41 mouse cellular contexts compared by ENCODE assay signal in genomic region chr11:53609672-53610071, GRCm38 (mm10). TPM values are rescaled to one million over a fixed set of nuclear protein-coding genes. Genes with fewer than 3 reads are reported as not detected.
DNase-seq lines count a peak whose midpoint lies in the region; ATAC-seq and TF ChIP-seq lines count a peak whose summit lies in the region.
"Had no signal": no experiment of that assay in that cellular context is flagged by ENCODE, and none has a peak within 500 bp of the region (broad histone marks: within the 10 kb centered on the region; RNA-seq: fewer than 3 reads in every experiment).

No protein-coding gene starts in this region.

- intact Hi-C loops in gastrocnemius, postnatal 14 days (cut with DNase I; ENCODE audit: low total_unique reads), result no loop called here

- no peak overlapping the region for H3K4me3 ChIP-seq in liver, embryonic 14.5 days (ENCODE audit: insufficient read depth in 1 of 2, low read depth in 2 of 2, low read length in 2 of 2)
- H3K4me3 ChIP-seq in liver, embryonic 12.5 days, result no peak overlapping the region
- H3K4me3 ChIP-seq: embryonic facial prominence, embryonic 12.5 days; forebrain, embryonic 10.5 days; forebrain, embryonic 15.5 days; heart, adult 2 months; heart, embryonic 13.5 days; limb, embryonic 10.5 days; limb, embryonic 15.5 days; midbrain, embryonic 10.5 days; midbrain, embryonic 15.5 days had no signal

- ATAC-seq in liver, embryonic 14.5 days (ENCODE audit: insufficient read depth), result peak; percentile 16; the same call in 1 of the 2 replicates
- ATAC-seq in liver, embryonic 12.5 days, result no peak
- peak; percentile 36 for ATAC-seq in common myeloid progenitor, adult 5-6 weeks (replicated peaks; ENCODE audit: low read depth, poor library complexity, severe bottlenecking)
- peak; percentile 20; the same call in 1 of the 2 replicates for ATAC-seq in megakaryocyte progenitor cell, adult 5-6 weeks (replicated peaks; ENCODE audit: poor library complexity)
- ATAC-seq: forebrain, embryonic 15.5 days; hindbrain, embryonic 16.5 days; intestine, embryonic 16.5 days; midbrain, embryonic 15.5 days had no signal

- DNase-seq in liver, embryonic 14.5 days (ENCODE audit: low read depth in 3 of 3, low spot score in 3 of 3), result no peak
- DNase-seq in gastrocnemius, postnatal 14 days, result no peak
- no peak for DNase-seq in cerebellum, adult 9-11 months
- no peak for DNase-seq in testis, postnatal 14 days (ENCODE audit: low spot score)
- DNase-seq: adrenal gland, postnatal 14 days; cerebellum, adult 11 months; cerebellum, postnatal 14 days; embryo, embryonic 11 days; heart, adult 2 months; heart, postnatal 10 days; kidney, adult 9 months; kidney, postnatal 10 days; liver, postnatal 0 days; lung, postnatal 4 days; right cerebral cortex, adult 18-20 months; spleen, adult 18-20 months; thymus, postnatal 4 days had no signal

- H3K4me2 ChIP-seq in liver, embryonic 14.5 days (ENCODE audit: low read depth), result no peak overlapping the region
- no peak overlapping the region for H3K4me2 ChIP-seq in liver, embryonic 12.5 days
- H3K4me2 ChIP-seq: embryonic facial prominence, embryonic 12.5 days; forebrain, embryonic 15.5 days; heart, embryonic 13.5 days; limb, embryonic 15.5 days; midbrain, embryonic 15.5 days had no signal

- H3K9me3 ChIP-seq in liver, embryonic 14.5 days (ENCODE audit: control insufficient read depth, low read length), result no peaks in the 10 kb centered on the region
- 0 out of 2 replicates have a peak, but pooled peaks cover 5% of the 10 kb centered on the region for H3K9me3 ChIP-seq in liver, embryonic 12.5 days (replicated peaks)
- H3K9me3 ChIP-seq: embryonic facial prominence, embryonic 12.5 days; forebrain, embryonic 10.5 days; forebrain, embryonic 15.5 days; heart, embryonic 13.5 days; limb, embryonic 10.5 days; limb, embryonic 15.5 days; midbrain, embryonic 10.5 days; midbrain, embryonic 15.5 days had no signal

- TF ChIP-seq EP300 in liver, embryonic 14.5 days (IDR thresholded peaks at IDR 0.05; ENCODE audit: low read depth), result no peak

- no peaks in the 10 kb centered on the region for H3K27me3 ChIP-seq in liver, embryonic 14.5 days (ENCODE audit: control insufficient read depth, insufficient read depth, low read length)
- no peaks in the 10 kb centered on the region for H3K27me3 ChIP-seq in liver, embryonic 12.5 days (replicated peaks)
- H3K27me3 ChIP-seq: embryonic facial prominence, embryonic 12.5 days; forebrain, embryonic 15.5 days; heart, embryonic 13.5 days; limb, embryonic 15.5 days; midbrain, embryonic 15.5 days had no signal

- H3K4me1 ChIP-seq in liver, embryonic 14.5 days (replicated peaks; ENCODE audit: control insufficient read depth in 2 of 2, insufficient read depth in 2 of 2, low read length in 1 of 2), result peaks cover 8 to 34% of the 10 kb centered on the region in 2 experiments
- peaks cover 49% of the 10 kb centered on the region for H3K4me1 ChIP-seq in liver, embryonic 12.5 days
- H3K4me1 ChIP-seq: limb, embryonic 15.5 days had no signal

- no peaks in the 10 kb centered on the region for H3K36me3 ChIP-seq in liver, embryonic 14.5 days (replicated peaks; ENCODE audit: control insufficient read depth, insufficient read depth, low read depth)
- peaks cover 4% of the 10 kb centered on the region; the same call in 1 of the 2 replicates for H3K36me3 ChIP-seq in liver, embryonic 12.5 days
- H3K36me3 ChIP-seq: embryonic facial prominence, embryonic 12.5 days; forebrain, embryonic 15.5 days; heart, embryonic 13.5 days; limb, embryonic 10.5 days; limb, embryonic 15.5 days; midbrain, embryonic 10.5 days; midbrain, embryonic 15.5 days had no signal

- WGBS in liver, embryonic 14.5 days (ENCODE audit: insufficient replicate concordance), result 32% methylated on average over 3 of the region's 3 CpGs
- 44% methylated on average over 3 of the region's 3 CpGs for WGBS in liver, embryonic 12.5 days (ENCODE audit: insufficient replicate concordance)

- TF ChIP-seq CTCF in liver, embryonic 14.5 days (IDR thresholded peaks at IDR 0.05; ENCODE audit: low read depth), result no peak

- H3K27ac ChIP-seq in liver, embryonic 14.5 days, result no peak overlapping the region
- H3K27ac ChIP-seq in liver, embryonic 12.5 days, result no peak overlapping the region
- H3K27ac ChIP-seq: embryonic facial prominence, embryonic 12.5 days; forebrain, embryonic 10.5 days; forebrain, embryonic 15.5 days; heart, adult 2 months; heart, embryonic 13.5 days; limb, embryonic 10.5 days; limb, embryonic 15.5 days; midbrain, embryonic 10.5 days; midbrain, embryonic 15.5 days; stomach, postnatal 0 days had no signal

- no peak overlapping the region for H3K9ac ChIP-seq in liver, embryonic 14.5 days (replicated peaks)
- no peak overlapping the region for H3K9ac ChIP-seq in liver, embryonic 12.5 days
- H3K9ac ChIP-seq: embryonic facial prominence, embryonic 12.5 days; forebrain, embryonic 15.5 days; heart, embryonic 13.5 days; limb, embryonic 15.5 days; liver, postnatal 0 days; midbrain, embryonic 15.5 days had no signal

RNA-seq across cellular contexts. Expression of gene Il4, which starts 8.8 kb away (rescaled TPM):
- 0.26 and 0.27 TPM in 2 replicates for polyA plus RNA-seq in liver, embryonic 14.5 days (2012; rRNA removed)
- polyA plus RNA-seq in liver, embryonic 14.5 days (2014; fragmentation: Nextera tagmentation; extraction: Ambion mirVana), result 0.61 and 0.73 TPM in 2 replicates
- 0.81 TPM in 2 replicates for polyA plus RNA-seq in liver, embryonic 12.5 days (2016; fragmentation: Nextera tagmentation; extraction: Ambion mirVana)
- total RNA-seq in common myeloid progenitor, adult 5-6 weeks (2017), result 0.73 TPM in 1 of 2 replicates, not detected in the other
- not detected in 2 replicates for total RNA-seq in megakaryocyte progenitor cell, adult 5-6 weeks (2015)
- total RNA-seq in megakaryocyte progenitor cell, adult 5-6 weeks (2017), result not detected in 2 replicates
- not detected for total RNA-seq in gastrocnemius, postnatal 14 days (2021)
- total RNA-seq: adrenal gland, postnatal 14 days; ES-E14; gastrocnemius, adult 18-20 months; heart, adult 2 months; heart, postnatal 10 days; left cerebral cortex, postnatal 10 days had no signal
- polyA plus RNA-seq: frontal cortex, adult 2 months; large intestine, adult 2 months had no signal

RNA-seq across cellular contexts. Expression of gene Il13, which starts 24.8 kb away (rescaled TPM):
- polyA plus RNA-seq in liver, embryonic 14.5 days (2012; rRNA removed), result 0.04 TPM in 1 of 2 replicates, not detected in the other
- not detected in 2 replicates for polyA plus RNA-seq in liver, embryonic 14.5 days (2014; fragmentation: Nextera tagmentation; extraction: Ambion mirVana)
- not detected in 2 replicates for polyA plus RNA-seq in liver, embryonic 12.5 days (2016; fragmentation: Nextera tagmentation; extraction: Ambion mirVana)
- 2.1 TPM in 1 of 2 replicates, not detected in the other for total RNA-seq in common myeloid progenitor, adult 5-6 weeks (2017)
- not detected in 2 replicates for total RNA-seq in megakaryocyte progenitor cell, adult 5-6 weeks (2015)
- total RNA-seq in megakaryocyte progenitor cell, adult 5-6 weeks (2017), result not detected in 2 replicates
- not detected for total RNA-seq in gastrocnemius, postnatal 14 days (2021)
- total RNA-seq: adrenal gland, postnatal 14 days; ES-E14; gastrocnemius, adult 18-20 months; gastrocnemius, postnatal 4 days; heart, adult 2 months; heart, postnatal 10 days; left cerebral cortex, postnatal 10 days; neutrophil, adult 5-6 weeks had no signal
- polyA plus RNA-seq: embryonic facial prominence, embryonic 12.5 days; forebrain, embryonic 10.5 days; forebrain, embryonic 15.5 days; frontal cortex, adult 2 months; heart, adult 2 months; heart, embryonic 13.5 days; hindbrain, embryonic 11.5 days; hindbrain, embryonic 16.5 days; intestine, embryonic 16.5 days; limb, embryonic 10.5 days; limb, embryonic 15.5 days; liver, postnatal 0 days; lung, embryonic 16.5 days; midbrain, embryonic 10.5 days; midbrain, embryonic 15.5 days; neural tube, embryonic 11.5 days; stomach, postnatal 0 days had no signal

RNA-seq across cellular contexts. Expression of gene Kif3a, which starts 42.5 kb away (rescaled TPM):
- polyA plus RNA-seq in liver, embryonic 14.5 days (2012; rRNA removed), result 2.1 and 3.3 TPM in 2 replicates
- 6.4 and 7.7 TPM in 2 replicates for polyA plus RNA-seq in liver, embryonic 14.5 days (2014; fragmentation: Nextera tagmentation; extraction: Ambion mirVana)
- polyA plus RNA-seq in liver, embryonic 12.5 days (2016; fragmentation: Nextera tagmentation; extraction: Ambion mirVana), result 13.7 and 14.5 TPM in 2 replicates
- 18.9 and 20.0 TPM in 2 replicates for total RNA-seq in common myeloid progenitor, adult 5-6 weeks (2017)
- total RNA-seq in megakaryocyte progenitor cell, adult 5-6 weeks (2015), result 3.9 TPM in 2 replicates
- total RNA-seq in megakaryocyte progenitor cell, adult 5-6 weeks (2017), result 6.2 and 9.1 TPM in 2 replicates
- total RNA-seq in gastrocnemius, postnatal 14 days (2021), result 1 to 10 TPM; 6.8 to 7.4 TPM
